ENCODE assay signal across 13 mouse cellular contexts in genomic region chr2:65832738-65833395, GRCm38 (mm10). TPM values are rescaled to one million over a fixed set of nuclear protein-coding genes. Genes with fewer than 3 reads are reported as not detected.
A peak's percentile ranks its signal among the peaks of the same experiment; 100 is the strongest.
DNase-seq lines count a peak whose midpoint lies in the region; ATAC-seq lines count a peak whose summit lies in the region.
"Had no signal": no experiment of that assay in that cellular context is flagged by ENCODE, and none has a peak within 500 bp of the region (broad histone marks: within the 10 kb centered on the region; RNA-seq: fewer than 3 reads in every experiment).

No protein-coding gene starts in this region.

- no peaks in the 10 kb centered on the region for H3K36me3 ChIP-seq in midbrain, embryonic 14.5 days (ENCODE audit: control insufficient read depth, insufficient read depth, low read length)
- H3K36me3 ChIP-seq in midbrain, embryonic 10.5 days: no peaks in the 10 kb centered on the region
- no peaks in the 10 kb centered on the region for H3K36me3 ChIP-seq in neural tube, embryonic 14.5 days (ENCODE audit: control insufficient read depth, insufficient read depth, low read length)
- no peaks in the 10 kb centered on the region for H3K36me3 ChIP-seq in limb, embryonic 10.5 days
- H3K36me3 ChIP-seq: heart, embryonic 12.5 days; liver, embryonic 12.5 days had no signal

- no peak for ATAC-seq in cerebellum, adult (ENCODE audit: insufficient number of reproducible peaks, low FRiP score, low TSS enrichment)
- ATAC-seq in midbrain, embryonic 14.5 days (ENCODE audit: low FRiP score, low TSS enrichment): no peak
- peak; percentile 86 for ATAC-seq in neural tube, embryonic 14.5 days (ENCODE audit: low read depth)
- ATAC-seq: intestine, postnatal 0 days; liver, embryonic 12.5 days had no signal

- H3K27ac ChIP-seq in midbrain, embryonic 14.5 days (replicated peaks; ENCODE audit: low read depth, low read length): no peak overlapping the region
- no peak overlapping the region for H3K27ac ChIP-seq in midbrain, embryonic 10.5 days (replicated peaks)
- no peak overlapping the region; the same call in 1 of the 2 replicates for H3K27ac ChIP-seq in neural tube, embryonic 14.5 days (ENCODE audit: low read depth, low read length)
- no peak overlapping the region for H3K27ac ChIP-seq in limb, embryonic 10.5 days
- H3K27ac ChIP-seq: liver, embryonic 12.5 days had no signal

- no peak overlapping the region for H3K4me2 ChIP-seq in midbrain, embryonic 14.5 days (ENCODE audit: low read length)
- H3K4me2 ChIP-seq in neural tube, embryonic 14.5 days (ENCODE audit: low read depth, low read length): no peak overlapping the region
- H3K4me2 ChIP-seq: heart, embryonic 12.5 days; liver, embryonic 12.5 days had no signal

- no peaks in the 10 kb centered on the region for H3K9me3 ChIP-seq in midbrain, embryonic 14.5 days (ENCODE audit: control insufficient read depth, low read length)
- no peaks in the 10 kb centered on the region for H3K9me3 ChIP-seq in midbrain, embryonic 10.5 days (replicated peaks)
- no peaks in the 10 kb centered on the region for H3K9me3 ChIP-seq in neural tube, embryonic 14.5 days (ENCODE audit: control insufficient read depth, low read length)
- H3K9me3 ChIP-seq in limb, embryonic 10.5 days (replicated peaks): no peaks in the 10 kb centered on the region
- H3K9me3 ChIP-seq: heart, embryonic 12.5 days; liver, embryonic 12.5 days had no signal

- H3K4me1 ChIP-seq in midbrain, embryonic 14.5 days (ENCODE audit: control insufficient read depth, insufficient read depth, low read length): no peaks in the 10 kb centered on the region
- H3K4me1 ChIP-seq in midbrain, embryonic 10.5 days: no peaks in the 10 kb centered on the region
- no peaks in the 10 kb centered on the region; the same call in 1 of the 2 replicates for H3K4me1 ChIP-seq in neural tube, embryonic 14.5 days (ENCODE audit: control insufficient read depth, insufficient read depth, low read length)
- peaks cover 6% of the 10 kb centered on the region; the same call in 1 of the 2 replicates for H3K4me1 ChIP-seq in limb, embryonic 10.5 days
- H3K4me1 ChIP-seq: heart, embryonic 12.5 days had no signal

- DNase-seq in cerebellum, postnatal 14 days: peak; percentile 11 to 52
- peak; percentile 45 for DNase-seq in midbrain, embryonic 14.5 days
- DNase-seq in midbrain, embryonic 10.5 days (ENCODE audit: low spot score): no peak
- DNase-seq in layer of hippocampus, adult 11-12 months (ENCODE audit: low spot score): peak; percentile 70
- no peak for DNase-seq in limb, embryonic 10.5 days (ENCODE audit: low spot score)
- no peak for DNase-seq in kidney, adult 11 months
- DNase-seq: adrenal gland, postnatal 10 days; cerebellum, adult 18-20 months had no signal

- H3K27me3 ChIP-seq in midbrain, embryonic 14.5 days (ENCODE audit: control insufficient read depth, insufficient read depth, low read length): no peaks in the 10 kb centered on the region
- no peaks in the 10 kb centered on the region for H3K27me3 ChIP-seq in midbrain, embryonic 10.5 days (ENCODE audit: low read depth, poor library complexity, severe bottlenecking)
- H3K27me3 ChIP-seq in neural tube, embryonic 14.5 days (ENCODE audit: control insufficient read depth, insufficient read depth, low read length): no peaks in the 10 kb centered on the region
- H3K27me3 ChIP-seq in limb, embryonic 10.5 days (ENCODE audit: low read depth, poor library complexity, severe bottlenecking): no peaks in the 10 kb centered on the region
- H3K27me3 ChIP-seq: heart, embryonic 12.5 days had no signal

- 78% methylated on average over 11 of the region's 11 CpGs for WGBS in midbrain, embryonic 14.5 days
- 92% methylated on average over 11 of the region's 11 CpGs for WGBS in midbrain, embryonic 10.5 days
- 34% methylated on average over 11 of the region's 11 CpGs for WGBS in neural tube, embryonic 14.5 days
- 85% methylated on average over 11 of the region's 11 CpGs for WGBS in limb, embryonic 10.5 days

- H3K4me3 ChIP-seq in midbrain, embryonic 14.5 days (replicated peaks; ENCODE audit: low read depth, low read length): no peak overlapping the region
- no peak overlapping the region for H3K4me3 ChIP-seq in midbrain, embryonic 10.5 days
- no peak overlapping the region for H3K4me3 ChIP-seq in neural tube, embryonic 14.5 days (ENCODE audit: low read depth, low read length)
- H3K4me3 ChIP-seq in limb, embryonic 10.5 days: no peak overlapping the region
- H3K4me3 ChIP-seq: heart, embryonic 12.5 days; liver, embryonic 12.5 days had no signal

- H3K9ac ChIP-seq in midbrain, embryonic 14.5 days (replicated peaks; ENCODE audit: low read length): no peak overlapping the region
- H3K9ac ChIP-seq in neural tube, embryonic 14.5 days (replicated peaks; ENCODE audit: low read depth, low read length): no peak overlapping the region
- H3K9ac ChIP-seq: heart, embryonic 12.5 days; liver, embryonic 12.5 days had no signal

RNA-seq across cellular contexts. Expression of gene Csrnp3, which starts 12.7 kb away (rescaled TPM):
- 81.0 and 110 TPM in 2 replicates for polyA plus RNA-seq in midbrain, embryonic 14.5 days (2014; fragmentation: Nextera tagmentation; extraction: Ambion mirVana)
- polyA plus RNA-seq in midbrain, embryonic 10.5 days (2016; fragmentation: Nextera tagmentation; extraction: Ambion mirVana): 8.0 and 13.7 TPM in 2 replicates
- 59.6 and 96.7 TPM in 2 replicates for polyA plus RNA-seq in neural tube, embryonic 14.5 days (2014; fragmentation: Nextera tagmentation; extraction: Ambion mirVana)
- 6.9 and 12.4 TPM in 2 replicates for polyA plus RNA-seq in limb, embryonic 10.5 days (2016; fragmentation: Nextera tagmentation; extraction: Ambion mirVana)

Comparison
In these comparisons a context has a peak if more than half of its experiments do, and no peak if none do; other contexts are left out.
1. DNase-seq: peak in cerebellum, postnatal 14 days (2 of 2), midbrain, embryonic 14.5 days (single experiment) and layer of hippocampus, adult 11-12 months (single experiment); none in midbrain, embryonic 10.5 days (single experiment), limb, embryonic 10.5 days (single experiment) and kidney, adult 11 months (single experiment).